Mouse (Mus musculus) gastrocnemius, postnatal 14 days (tissue): ENCODE data around the gene 2310009B15Rik. TPM values are rescaled to one million over a fixed set of nuclear protein-coding genes. Genes with fewer than 3 reads are reported as not detected.

Experiments used
- DNase-seq: peaks from one replicate; pipeline ENCODE4 v3.0.0; 2021; ENCODE audit warnings: mixed read lengths
- intact Hi-C: fragments of 180-260 bp; cut with DNase I; formaldehyde crosslinking; loops from one replicate; pipeline ENCODE4 v1.15.1; 2025; ENCODE audit warnings: low total_unique reads
- total RNA-seq, 2 experiments: library from RNA; stranded (reverse); gene quantifications; 2 replicates each; pipeline ENCODE4 v1.2.3; 2021

2310009B15Rik gene
- total RNA-seq, 2 experiments from 2014 or later, result 15.0 to 16.0 TPM

GRCm38 (mm10) chr1:138844166-138844565, 12.5 kb downstream of the 2310009B15Rik start:
- intact Hi-C loops, result no loop called here
- no peak for DNase-seq

- no peak for DNase-seq
- intact Hi-C loops, result no loop called here
These were observed 13.1 kb downstream of the 2310009B15Rik start for GRCm38 (mm10) chr1:138843361-138844091.

DNA sequence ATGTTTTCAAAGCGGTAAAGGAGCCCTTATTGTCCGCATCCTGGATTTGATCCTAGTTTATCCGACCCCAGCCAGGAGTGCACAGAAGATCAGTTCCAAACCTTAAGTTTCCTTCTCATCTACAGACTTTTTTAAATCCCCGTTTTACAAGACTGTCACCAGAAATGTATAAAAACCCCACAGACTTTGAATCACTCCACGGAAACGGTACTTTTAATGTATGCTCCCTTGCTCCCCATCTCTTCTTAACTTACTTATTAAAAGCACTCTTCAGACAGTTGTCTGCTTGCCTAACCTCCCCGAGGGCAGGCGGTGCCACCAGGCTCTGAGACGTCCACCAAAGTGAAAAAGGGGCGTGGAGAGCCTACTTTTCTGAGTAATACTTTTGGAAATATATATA, 13.9 kb downstream of the 2310009B15Rik start:
- intact Hi-C loops, result no loop called here
- DNase-seq, result no peak

- no peak for DNase-seq
These were observed 14.3 kb downstream of the 2310009B15Rik start for GRCm38 (mm10) chr1:138842315-138842714.

GRCm38 (mm10) chr1:138841306-138842095, 15.2 kb downstream of the 2310009B15Rik start:
- no peak for DNase-seq
- intact Hi-C loops, result no loop called here

More at GRCm38 (mm10) chr1:138842315-138842714, 14.3 kb downstream of the 2310009B15Rik start:
- intact Hi-C loops, result no loop called here

- intact Hi-C loops, result no loop called here
These were observed 16.0 kb downstream of the 2310009B15Rik start for GRCm38 (mm10) chr1:138840440-138841305.

DNA sequence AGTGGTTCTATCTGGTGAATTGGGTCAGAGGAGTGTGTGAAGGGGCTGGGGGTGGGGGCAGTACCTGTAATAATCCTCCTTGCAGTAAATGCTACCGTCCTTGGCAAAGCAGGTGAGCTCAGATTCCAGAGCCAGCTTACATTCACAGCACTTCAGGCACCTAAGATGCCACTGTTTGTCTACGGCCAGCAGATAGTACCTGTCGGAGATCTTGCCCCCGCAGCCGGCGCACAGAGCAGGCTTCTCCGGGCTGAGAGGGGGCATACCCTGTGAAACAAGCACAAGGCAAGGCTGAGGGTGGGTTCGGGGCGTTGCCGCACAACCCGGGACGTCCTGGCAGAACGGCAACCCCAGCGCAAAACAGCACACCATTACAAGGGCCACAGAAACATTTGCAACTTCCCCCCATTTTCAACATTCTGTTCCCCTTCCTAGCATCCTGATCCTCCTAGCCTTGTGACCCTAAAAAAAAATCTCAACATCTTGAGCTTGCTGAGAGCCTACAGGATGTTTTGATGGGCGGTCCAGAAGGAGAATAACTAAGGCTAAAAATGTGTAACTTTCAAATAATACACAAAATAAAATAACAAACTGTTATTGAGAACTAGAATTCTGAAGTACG, 16.7 kb downstream of the 2310009B15Rik start:
- intact Hi-C loops, result loop anchor here (5.0 to 10.0 kb wide), 4 partner anchors 242 to 585 kb away; partner anchors contain the start of gene Zbtb41
- no peak for DNase-seq

More at GRCm38 (mm10) chr1:138840440-138841305, 16.0 kb downstream of the 2310009B15Rik start:
- DNase-seq, result no peak

GRCm38 (mm10) chr1:138839291-138839690, 17.4 kb downstream of the 2310009B15Rik start:
- DNase-seq, result no peak
- intact Hi-C loops, result loop anchor here (5.0 to 10.0 kb wide), 4 partner anchors 243 to 586 kb away; partner anchors contain the start of gene Zbtb41

GRCm38 (mm10) chr1:138837786-138838743, 18.6 kb downstream of the 2310009B15Rik start:
- intact Hi-C loops, result loop anchor here (5.0 to 10.0 kb wide), 4 partner anchors 244 to 587 kb away; partner anchors contain the start of gene Zbtb41
- no peak for DNase-seq

DNA sequence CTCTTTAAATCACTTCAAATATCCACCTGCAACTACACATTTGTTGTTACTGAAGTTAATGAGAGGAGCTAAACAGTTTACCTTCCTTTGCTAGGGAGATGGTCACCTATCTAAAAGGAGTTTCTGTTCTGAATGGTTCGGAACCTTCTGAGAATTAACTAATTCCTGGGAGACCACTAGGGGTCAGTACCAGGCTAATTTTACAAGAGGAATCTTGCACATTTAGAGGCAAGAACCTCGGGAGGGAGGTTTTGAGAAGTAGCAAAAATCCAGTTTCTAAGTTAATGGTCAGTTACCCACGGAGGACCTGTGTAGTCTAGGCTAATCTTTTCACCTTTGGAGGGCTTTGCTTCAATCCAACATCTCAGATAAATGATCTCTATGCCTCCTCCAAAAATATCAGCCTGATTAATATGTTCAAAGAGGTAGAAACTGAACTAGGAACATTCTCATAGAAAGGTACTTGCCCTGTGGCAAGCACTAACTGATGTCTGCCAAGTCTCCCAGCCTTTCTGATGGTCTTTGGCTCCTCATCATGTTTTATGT, 21.2 kb downstream of the 2310009B15Rik start:
- intact Hi-C loops, result loop anchor here (5.0 to 10.0 kb wide), 4 partner anchors 247 to 589 kb away; partner anchors contain the start of gene Zbtb41
- no peak for DNase-seq

DNA sequence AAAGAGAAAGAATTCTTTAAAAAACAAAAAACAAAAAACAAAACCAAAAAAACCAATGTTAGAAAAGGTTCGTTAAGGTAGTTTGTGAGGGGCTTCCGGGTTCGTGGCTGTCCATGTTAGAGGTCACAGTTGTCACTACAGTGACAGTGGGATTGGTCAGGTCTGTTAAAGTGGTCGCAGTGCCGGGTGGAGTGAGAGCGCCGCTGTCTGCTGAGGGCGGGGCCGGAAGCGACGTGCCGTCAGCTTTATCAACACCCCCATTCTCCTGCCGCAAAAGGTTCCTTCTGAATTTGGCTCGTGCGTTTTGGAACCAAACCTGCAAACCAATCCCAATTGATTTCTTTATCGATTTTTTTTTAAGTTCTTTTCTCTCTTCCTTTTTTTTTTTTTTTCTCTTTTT, 25.3 kb downstream of the 2310009B15Rik start:
- no peak for DNase-seq
- intact Hi-C loops, result loop anchor here (10.0 kb wide), 2 partner anchors 433 to 593 kb away; partner anchors contain the start of gene Zbtb41

DNA sequence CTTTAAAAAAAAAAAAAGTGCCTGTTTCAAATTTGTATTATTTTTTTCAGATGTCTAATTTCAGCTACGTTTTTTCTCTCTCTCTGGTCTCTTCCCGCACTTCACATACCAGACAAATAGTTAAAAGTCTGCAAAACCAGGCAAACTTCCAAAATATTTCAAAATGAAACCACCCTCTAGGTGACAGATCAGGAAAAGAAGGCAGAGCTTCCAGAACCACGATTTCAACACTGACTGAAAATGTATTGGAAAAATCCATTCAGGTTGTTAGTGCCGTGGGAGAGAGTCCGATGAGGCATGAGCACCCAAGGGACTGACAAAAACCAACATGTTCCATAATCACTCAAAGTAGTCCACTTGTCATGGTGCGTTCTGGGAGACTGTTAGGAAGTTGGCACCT, 29.8 kb downstream of the 2310009B15Rik start:
- no peak for DNase-seq
- intact Hi-C loops, result no loop called here

GRCm38 (mm10) chr1:138822985-138823322, 33.7 kb downstream of the 2310009B15Rik start:
- intact Hi-C loops, result no loop called here
- no peak for DNase-seq

DNA sequence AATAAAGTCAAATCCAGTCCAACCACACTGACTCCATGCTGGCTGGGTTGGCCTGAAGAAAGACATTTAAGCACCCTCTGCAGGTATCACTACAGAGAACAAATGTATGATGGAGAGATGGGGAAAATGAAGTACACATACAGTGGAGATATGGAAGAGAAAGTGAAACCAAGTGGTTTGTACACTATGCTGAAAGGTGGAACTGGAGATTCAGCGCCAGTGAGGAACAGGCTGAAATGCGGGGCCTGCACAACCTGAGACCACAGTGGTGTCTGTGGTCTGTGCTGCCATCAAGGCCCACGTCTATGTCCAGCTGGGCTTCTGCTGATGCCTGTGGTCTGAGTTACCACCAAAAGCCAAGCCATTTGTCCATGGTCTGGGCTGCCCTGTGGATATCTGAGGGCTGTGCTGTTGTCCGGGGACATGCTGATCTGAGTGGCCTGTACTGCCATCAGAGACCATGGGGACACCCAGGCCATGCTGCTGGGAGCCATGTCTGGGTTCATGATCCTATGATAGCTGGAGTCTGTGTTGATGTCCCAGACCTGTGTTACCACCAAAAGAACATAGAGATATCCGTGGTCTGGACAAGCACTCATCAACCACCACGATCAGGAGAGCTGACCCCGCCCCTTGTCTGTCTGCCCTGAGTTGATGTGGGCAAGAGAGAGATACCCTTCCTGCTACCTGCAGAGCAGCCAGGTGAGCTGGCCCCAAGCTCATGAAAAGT, 34.2 kb downstream of the 2310009B15Rik start:
- intact Hi-C loops, result no loop called here
- no peak for DNase-seq
